Mouse (Mus musculus) adipose tissue, adult 10 weeks (tissue): ENCODE data around the gene Faxc. TPM values are rescaled to one million over a fixed set of nuclear protein-coding genes. Genes with fewer than 3 reads are reported as not detected.

Experiments used
- polyA plus RNA-seq: library from polyadenylated mRNA; stranded (reverse); fragments of 350-450 nt; fragmentation: Illumina TruSeq; extraction: RNeasy Lipid Tissue Mini Kit (QIAGEN cat#74804); gene quantifications from one replicate; pipeline ENCODE4 v1.2.3, GENCODE M21; 2014; ENCODE audit warnings: low read depth, low replicate concordance

Faxc gene
- 0.92 TPM for polyA plus RNA-seq

GRCm38 (mm10) chr4:21930971-21931771 is at the start of gene Faxc:
TSS of gene Faxc (plus strand) at chr4:21931329.

Other genes with a start within 250 kb of the Faxc start
- not detected for gene Prdm13, start 245.4 kb upstream of the Faxc start, polyA plus RNA-seq
- 16.3 TPM for gene Ccnc, start 203.6 kb upstream of the Faxc start, polyA plus RNA-seq
- gene Usp45, start 164.2 kb upstream of the Faxc start, polyA plus RNA-seq = 6.5 TPM
- gene Tstd3, start 164.1 kb upstream of the Faxc start, polyA plus RNA-seq = 3.9 TPM
- gene Pnisr, start 83.7 kb upstream of the Faxc start, polyA plus RNA-seq = 138 TPM
- 11.9 TPM for gene Coq3, start 51.7 kb upstream of the Faxc start, polyA plus RNA-seq